Mouse (Mus musculus): Measurements from ENCODE around the gene Dnajc4.

DNA sequence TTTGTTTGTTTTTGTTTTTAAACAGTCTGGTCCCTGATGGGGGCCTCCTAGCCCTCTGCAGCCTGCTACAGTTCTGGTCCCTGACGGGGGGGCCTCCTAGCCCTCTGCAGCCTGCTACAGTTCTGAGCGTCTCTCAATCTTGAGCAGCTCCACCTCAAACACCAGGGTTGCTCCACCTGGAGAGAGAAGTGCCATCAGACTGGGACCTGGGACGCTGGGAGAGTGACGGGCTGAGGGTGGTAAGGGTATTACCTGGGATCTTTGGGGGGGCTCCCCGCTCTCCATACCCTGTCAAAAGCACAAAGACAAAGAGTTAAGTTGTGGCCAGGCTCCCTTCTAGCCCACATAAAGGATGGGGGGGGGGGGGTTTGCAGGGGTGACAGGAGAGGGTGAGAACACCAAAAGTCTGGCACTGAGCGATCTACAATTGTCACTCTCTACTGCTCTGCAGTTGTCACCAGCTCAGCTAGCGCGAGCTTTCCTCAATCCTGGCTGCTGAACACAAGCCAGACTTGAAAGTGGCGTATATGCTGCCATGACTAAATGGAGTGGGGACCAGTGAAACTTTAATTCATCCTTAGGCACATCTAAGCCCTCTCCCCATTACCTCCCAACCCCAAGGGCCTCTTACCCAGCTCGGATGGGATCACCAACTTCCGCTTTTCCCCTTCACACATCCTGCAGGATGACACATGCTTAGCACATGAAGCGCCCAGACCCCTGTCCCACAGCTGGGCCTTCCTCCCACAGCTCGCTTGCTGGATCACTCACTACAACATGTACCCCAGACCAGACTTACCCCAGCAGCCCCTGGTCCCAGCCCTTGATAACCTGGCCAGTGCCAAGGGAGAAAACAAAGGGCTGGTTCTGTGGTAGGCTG, 14.4 kb downstream of the Dnajc4 start:
- TF ChIP-seq EP300 (IDR thresholded peaks at IDR 0.05; ENCODE audit: insufficient read depth, low read depth, low read length) (no peak), POLR2A (IDR thresholded peaks at IDR 0.05; ENCODE audit: insufficient read depth, low read depth, low read length) (no peak)
